Mouse (Mus musculus) megakaryocyte progenitor cell, adult 5-6 weeks (primary cell): Measurements from ENCODE around the gene Sec1. TPM values are rescaled to one million over a fixed set of nuclear protein-coding genes. Genes with fewer than 3 reads are reported as not detected.

Experiments
- total RNA-seq, 2 experiments: library from RNA; stranded (forward) in 1 of 2; stranded (reverse) in 1 of 2; fragments of 157-497, 149-512 nt in 1 of 2; fragments of 200-1000 nt in 1 of 2; gene quantifications; 2 replicates each; pipeline versions ENCODE4 v1.2.3 to v1.2.4; 2015 to 2017

Gene Sec1
- total RNA-seq, 2 experiments from 2014 or later = not detected

Other genes with a start within 250 kb of the Sec1 start
Only the 30 nearest of the 34 such genes appear.
- 0.07 TPM in 1 of 2 replicates, not detected in the other for gene Tulp2, start 212.5 kb downstream of the Sec1 start, total RNA-seq (2015)
- not detected in 2 replicates for gene Tulp2, start 212.5 kb downstream of the Sec1 start, total RNA-seq (2017)
- not detected in 2 replicates for gene Gm45808, start 207.6 kb downstream of the Sec1 start, total RNA-seq (2015)
- not detected in 2 replicates for gene Gm45808, start 207.6 kb downstream of the Sec1 start, total RNA-seq (2017)
- gene Dhdh, start 205.6 kb downstream of the Sec1 start, total RNA-seq (2015) = 18.6 and 22.4 TPM in 2 replicates
- gene Dhdh, start 205.6 kb downstream of the Sec1 start, total RNA-seq (2017) = 18.1 and 20.7 TPM in 2 replicates
- gene Nucb1, start 184.0 kb downstream of the Sec1 start, total RNA-seq (2015) = 112 and 114 TPM in 2 replicates
- 387 and 408 TPM in 2 replicates for gene Nucb1, start 184.0 kb downstream of the Sec1 start, total RNA-seq (2017)
- 46.2 and 56.7 TPM in 2 replicates for gene Ppp1r15a, start 168.1 kb downstream of the Sec1 start, total RNA-seq (2015)
- gene Ppp1r15a, start 168.1 kb downstream of the Sec1 start, total RNA-seq (2017) = 70.0 and 90.7 TPM in 2 replicates
- gene Plekha4, start 168.1 kb downstream of the Sec1 start, total RNA-seq (2015) = 0.67 TPM in 1 of 2 replicates, not detected in the other
- gene Plekha4, start 168.1 kb downstream of the Sec1 start, total RNA-seq (2017) = 0.04 and 0.34 TPM in 2 replicates
- gene Hsd17b14, start 139.5 kb downstream of the Sec1 start, total RNA-seq (2015) = 0.22 and 5.5 TPM in 2 replicates
- 1.2 and 8.2 TPM in 2 replicates for gene Hsd17b14, start 139.5 kb downstream of the Sec1 start, total RNA-seq (2017)
- gene Bcat2, start 124.2 kb downstream of the Sec1 start, total RNA-seq (2015) = 43.5 and 55.9 TPM in 2 replicates
- 37.0 and 44.0 TPM in 2 replicates for gene Bcat2, start 124.2 kb downstream of the Sec1 start, total RNA-seq (2017)
- gene Fgf21, start 78.9 kb downstream of the Sec1 start, total RNA-seq (2015) = not detected in 2 replicates
- not detected in 2 replicates for gene Fgf21, start 78.9 kb downstream of the Sec1 start, total RNA-seq (2017)
- not detected in 2 replicates for gene Fut1, start 77.1 kb downstream of the Sec1 start, total RNA-seq (2015)
- gene Fut1, start 77.1 kb downstream of the Sec1 start, total RNA-seq (2017) = not detected in 2 replicates
- 0.32 TPM in 1 of 2 replicates, not detected in the other for gene Izumo1, start 72.6 kb downstream of the Sec1 start, total RNA-seq (2015)
- gene Izumo1, start 72.6 kb downstream of the Sec1 start, total RNA-seq (2017) = 0.24 TPM in 1 of 2 replicates, not detected in the other
- 0.10 TPM in 1 of 2 replicates, not detected in the other for gene Rasip1, start 66.9 kb downstream of the Sec1 start, total RNA-seq (2015)
- 0.08 TPM in 1 of 2 replicates, not detected in the other for gene Rasip1, start 66.9 kb downstream of the Sec1 start, total RNA-seq (2017)
- gene Mamstr, start 54.4 kb downstream of the Sec1 start, total RNA-seq (2015) = 0.64 TPM in 1 of 2 replicates, not detected in the other
- gene Mamstr, start 54.4 kb downstream of the Sec1 start, total RNA-seq (2017) = 0.12 TPM in 1 of 2 replicates, not detected in the other
- gene Fut2, start 28.0 kb downstream of the Sec1 start, total RNA-seq (2015) = not detected in 2 replicates
- not detected in 2 replicates for gene Fut2, start 28.0 kb downstream of the Sec1 start, total RNA-seq (2017)
- not detected in 2 replicates for gene Ntn5, start 10.4 kb downstream of the Sec1 start, total RNA-seq (2015)
- not detected in 2 replicates for gene Ntn5, start 10.4 kb downstream of the Sec1 start, total RNA-seq (2017)
- gene Car11, start 5.4 kb upstream of the Sec1 start, total RNA-seq (2015) = not detected in 2 replicates
- gene Car11, start 5.4 kb upstream of the Sec1 start, total RNA-seq (2017) = not detected in 2 replicates
- gene Dbp, start 10.7 kb upstream of the Sec1 start, total RNA-seq (2015) = 3.6 and 5.6 TPM in 2 replicates
- 6.2 and 7.2 TPM in 2 replicates for gene Dbp, start 10.7 kb upstream of the Sec1 start, total RNA-seq (2017)
- 1,825 and 1,988 TPM in 2 replicates for gene Rpl18, start 21.1 kb upstream of the Sec1 start, total RNA-seq (2015)
- gene Rpl18, start 21.1 kb upstream of the Sec1 start, total RNA-seq (2017) = 1,777 and 2,306 TPM in 2 replicates
- 10.6 and 14.5 TPM in 2 replicates for gene Sphk2, start 23.6 kb upstream of the Sec1 start, total RNA-seq (2015)
- gene Sphk2, start 23.6 kb upstream of the Sec1 start, total RNA-seq (2017) = 9.8 and 10.2 TPM in 2 replicates
- gene Fam83e, start 26.8 kb upstream of the Sec1 start, total RNA-seq (2015) = 0.54 and 0.78 TPM in 2 replicates
- 0.37 and 0.51 TPM in 2 replicates for gene Fam83e, start 26.8 kb upstream of the Sec1 start, total RNA-seq (2017)
- gene Spaca4, start 31.4 kb upstream of the Sec1 start, total RNA-seq (2015) = not detected in 2 replicates
- gene Spaca4, start 31.4 kb upstream of the Sec1 start, total RNA-seq (2017) = not detected in 2 replicates
- gene Lmtk3, start 89.3 kb upstream of the Sec1 start, total RNA-seq (2015) = 0.07 TPM in 2 replicates
- gene Lmtk3, start 89.3 kb upstream of the Sec1 start, total RNA-seq (2017) = not detected in 2 replicates
- gene Sult2b1, start 90.3 kb upstream of the Sec1 start, total RNA-seq (2015) = 1.2 and 1.7 TPM in 2 replicates
- 1.9 and 6.4 TPM in 2 replicates for gene Sult2b1, start 90.3 kb upstream of the Sec1 start, total RNA-seq (2017)
- 17.9 and 26.3 TPM in 2 replicates for gene Cyth2, start 120.2 kb upstream of the Sec1 start, total RNA-seq (2015)
- gene Cyth2, start 120.2 kb upstream of the Sec1 start, total RNA-seq (2017) = 32.4 and 34.5 TPM in 2 replicates
- gene Kcnj14, start 130.4 kb upstream of the Sec1 start, total RNA-seq (2015) = 0.05 TPM in 2 replicates
- gene Kcnj14, start 130.4 kb upstream of the Sec1 start, total RNA-seq (2017) = not detected in 2 replicates
- 22.6 and 25.1 TPM in 2 replicates for gene Grwd1, start 136.5 kb upstream of the Sec1 start, total RNA-seq (2015)
- 24.2 and 26.9 TPM in 2 replicates for gene Grwd1, start 136.5 kb upstream of the Sec1 start, total RNA-seq (2017)
- gene Kdelr1, start 178.4 kb upstream of the Sec1 start, total RNA-seq (2015) = 113 and 145 TPM in 2 replicates
- 68.3 and 73.1 TPM in 2 replicates for gene Kdelr1, start 178.4 kb upstream of the Sec1 start, total RNA-seq (2017)
- gene Grin2d, start 184.0 kb upstream of the Sec1 start, total RNA-seq (2015) = not detected in 2 replicates
- under 0.01 TPM in 1 of 2 replicates, not detected in the other for gene Grin2d, start 184.0 kb upstream of the Sec1 start, total RNA-seq (2017)
- gene Syngr4, start 202.3 kb upstream of the Sec1 start, total RNA-seq (2015) = 1.3 and 1.5 TPM in 2 replicates
- gene Syngr4, start 202.3 kb upstream of the Sec1 start, total RNA-seq (2017) = 2.1 TPM in 1 of 2 replicates, not detected in the other
- gene Tmem143, start 202.5 kb upstream of the Sec1 start, total RNA-seq (2015) = 5.3 TPM in 2 replicates
- 8.1 and 17.2 TPM in 2 replicates for gene Tmem143, start 202.5 kb upstream of the Sec1 start, total RNA-seq (2017)